Mouse (Mus musculus) heart, postnatal 10 days (tissue): Measurements from ENCODE around the gene Ugt2a3. TPM values are rescaled to one million over a fixed set of nuclear protein-coding genes. Genes with fewer than 3 reads are reported as not detected.
"Not testable (repeated sequence)": the region's sequence is repeated elsewhere in the genome, so short reads cannot be mapped to it uniquely, and the experiment has no call there.

ENCODE experiments used
- DNase-seq, 2 experiments: peaks; one replicate each; pipeline ENCODE4 v3.0.0; 2021
- intact Hi-C: fragments of 180-260 bp; cut with DNase I; formaldehyde crosslinking; loops from one replicate; pipeline ENCODE4 v1.15.1; 2025
- total RNA-seq, 2 experiments: library from RNA; stranded (reverse); gene quantifications; 2 replicates each; pipeline ENCODE4 v1.2.3; 2021

Gene Ugt2a3
- total RNA-seq: not detected

- no peak for DNase-seq
- intact Hi-C loops: no loop called here
These were observed at the start of gene Ugt2a3 for GRCm38 (mm10) chr5:87336961-87337697. Gene Ugt2a3 (minus strand): TSS chr5:87337195.

GRCm38 (mm10) chr5:87380234-87380633, 43.2 kb upstream of the Ugt2a3 start:
- intact Hi-C loops: no loop called here
- no peak for DNase-seq

- no peak for DNase-seq
- intact Hi-C loops: no loop called here
These were observed 42.8 kb upstream of the Ugt2a3 start for GRCm38 (mm10) chr5:87379825-87380224.

GRCm38 (mm10) chr5:87375874-87376383, 38.9 kb upstream of the Ugt2a3 start:
- no peak for DNase-seq
- intact Hi-C loops: no loop called here

GRCm38 (mm10) chr5:87373502-87373863, 36.5 kb upstream of the Ugt2a3 start:
- DNase-seq: no peak
- intact Hi-C loops: no loop called here

- intact Hi-C loops, DNase-seq: not testable (repeated sequence)
These were observed 36.0 kb upstream of the Ugt2a3 start for GRCm38 (mm10) chr5:87372788-87373501.

DNA sequence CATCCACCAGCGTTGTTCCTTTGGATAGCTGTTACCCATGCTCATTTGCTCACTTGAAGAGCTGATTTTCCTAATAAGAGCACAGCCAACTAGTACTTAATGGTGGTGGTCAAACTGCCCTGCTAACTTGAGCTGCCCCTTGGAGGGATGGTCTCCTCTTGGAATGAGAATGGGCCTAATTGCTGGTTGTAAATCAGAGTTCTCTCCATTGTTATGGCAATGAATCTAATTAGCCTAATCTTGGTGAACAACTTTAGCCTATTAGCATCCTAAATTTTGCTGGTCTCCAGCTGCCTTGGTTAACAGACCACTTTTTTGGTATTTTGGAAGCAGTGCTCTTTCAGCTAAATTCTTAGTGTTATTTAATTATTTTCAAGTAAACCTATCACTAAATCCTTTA, 13.4 kb upstream of the Ugt2a3 start:
- no peak for DNase-seq
- intact Hi-C loops: no loop called here

GRCm38 (mm10) chr5:87349150-87349549, 12.2 kb upstream of the Ugt2a3 start:
- DNase-seq, intact Hi-C loops: not testable (repeated sequence)

DNA sequence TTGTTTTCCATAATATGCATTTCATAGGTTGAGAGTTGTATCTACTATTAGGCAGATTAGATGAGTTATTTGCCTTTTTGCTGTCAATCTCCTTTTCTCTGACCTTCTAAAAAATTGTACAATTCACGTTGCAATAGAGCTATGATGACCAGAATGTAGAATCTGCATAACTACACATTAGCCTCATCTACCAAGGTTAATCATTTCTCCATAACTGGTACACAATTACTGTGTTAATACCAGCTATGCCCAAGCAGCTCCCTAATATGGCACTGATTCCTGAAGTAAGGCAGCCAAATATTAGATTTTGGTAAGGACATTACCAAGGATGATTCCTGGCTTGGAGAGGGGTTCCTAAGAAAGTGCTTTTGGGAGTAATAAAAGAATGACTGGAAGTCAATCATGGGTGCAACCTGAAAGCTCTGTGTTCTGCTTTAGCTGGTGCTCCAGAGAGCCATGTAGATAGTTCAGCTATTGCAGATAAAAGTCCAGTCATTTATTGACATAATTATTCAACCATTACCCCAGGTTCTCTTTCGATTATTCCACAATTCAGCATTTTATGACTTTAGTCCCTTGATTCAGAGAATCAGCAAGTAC, 10.6 kb upstream of the Ugt2a3 start:
- intact Hi-C loops, DNase-seq: not testable (repeated sequence)

- DNase-seq: no peak
These were observed 3.5 kb upstream of the Ugt2a3 start for GRCm38 (mm10) chr5:87340461-87340860.

GRCm38 (mm10) chr5:87335199-87335598, 1.8 kb downstream of the Ugt2a3 start:
- no peak for DNase-seq
- intact Hi-C loops: no loop called here

More at GRCm38 (mm10) chr5:87340461-87340860, 3.5 kb upstream of the Ugt2a3 start:
- intact Hi-C loops: no loop called here

- DNase-seq: no peak
- intact Hi-C loops: no loop called here
These were observed 3.4 kb downstream of the Ugt2a3 start for GRCm38 (mm10) chr5:87333584-87333983.

DNA sequence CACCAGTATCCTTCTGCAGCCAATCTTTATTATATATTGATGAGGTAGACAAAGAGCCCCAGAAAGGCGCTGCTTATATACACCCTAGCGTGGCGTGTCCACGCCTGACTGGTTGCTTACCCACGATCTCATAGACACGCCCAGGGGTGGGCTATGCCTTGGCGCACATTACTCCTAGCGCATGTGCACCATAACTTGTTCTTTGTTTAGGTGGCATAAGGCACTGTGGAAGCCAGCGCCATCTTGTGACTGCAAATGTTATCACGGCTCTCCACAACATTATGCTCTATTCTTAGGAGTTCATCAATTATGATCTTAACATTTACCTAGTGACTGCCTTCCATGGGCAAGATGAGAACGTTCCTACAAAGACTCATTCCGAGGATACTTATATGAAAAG, 25.6 kb downstream of the Ugt2a3 start:
- intact Hi-C loops: no loop called here
- no peak for DNase-seq

DNA sequence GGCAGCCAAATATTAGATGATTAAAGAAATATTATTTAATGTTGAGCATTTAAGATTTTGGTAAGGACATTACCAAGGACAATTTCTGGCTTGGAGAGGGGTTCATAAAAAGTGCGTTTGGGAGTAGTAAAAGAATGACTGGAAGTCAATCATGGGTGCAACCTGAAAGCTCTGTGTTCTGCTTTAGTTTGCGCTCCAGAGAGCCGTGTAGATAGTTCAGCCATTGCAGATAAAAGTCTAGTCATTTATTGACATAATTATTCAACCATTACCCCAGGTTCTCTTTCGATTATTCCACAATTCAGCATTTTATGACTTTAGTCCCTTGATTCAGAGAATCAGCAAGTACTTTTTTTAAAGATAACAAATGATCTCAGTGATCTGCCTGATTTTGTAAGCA, 50.8 kb downstream of the Ugt2a3 start:
- intact Hi-C loops, DNase-seq: not testable (repeated sequence)

DNA sequence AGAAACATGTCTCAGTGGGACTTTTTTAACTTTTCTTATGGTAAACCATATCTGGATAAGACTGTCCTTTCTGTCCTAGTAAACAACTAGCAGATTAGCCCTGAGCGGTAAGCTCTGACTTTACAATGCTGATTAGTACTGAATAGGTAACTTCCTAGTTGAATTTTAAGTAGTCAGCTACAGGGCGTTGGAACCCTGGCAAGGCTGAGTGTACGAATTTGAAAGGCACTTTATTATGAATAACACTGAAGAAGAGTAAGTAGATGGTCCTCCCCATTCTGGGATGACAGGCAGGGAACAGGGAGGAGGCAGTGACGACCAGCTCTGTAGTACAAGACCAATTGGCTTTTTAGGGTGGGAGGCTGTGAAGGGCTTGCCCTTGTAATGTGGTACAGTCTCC, 61.0 kb downstream of the Ugt2a3 start:
- DNase-seq, intact Hi-C loops: not testable (repeated sequence)

DNA sequence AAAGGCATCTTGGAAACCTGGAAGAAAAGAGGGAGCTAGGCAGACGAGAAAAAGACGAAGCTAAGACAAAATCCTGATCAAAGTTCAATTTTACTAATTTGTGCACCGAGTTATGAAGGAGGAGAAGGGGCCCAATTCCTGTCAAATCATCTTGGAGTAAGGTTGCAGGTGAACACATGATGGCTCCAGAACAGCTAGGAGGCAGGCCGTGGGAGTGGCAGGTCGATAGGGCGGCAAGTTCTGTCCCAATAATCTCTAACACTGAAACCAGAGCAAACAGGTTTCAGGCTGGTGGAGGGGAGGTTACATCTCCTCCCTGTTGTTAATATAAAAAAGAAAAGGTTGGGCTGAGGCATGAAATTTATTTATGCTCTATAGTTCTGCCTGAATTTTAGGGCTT, 61.4 kb downstream of the Ugt2a3 start:
- intact Hi-C loops: no loop called here
- no peak for DNase-seq

Other genes starting within 250 kb of the Ugt2a3 start
- not detected for gene Ugt2b36, start 244.6 kb downstream of the Ugt2a3 start, total RNA-seq
- not detected for gene Ugt2b5, start 196.9 kb downstream of the Ugt2a3 start, total RNA-seq
- not detected for gene Ugt2b37, start 82.4 kb downstream of the Ugt2a3 start, total RNA-seq
- gene Ugt2b38, start 87.0 kb upstream of the Ugt2a3 start, total RNA-seq: not detected
- gene Ugt2a2, start 145.1 kb upstream of the Ugt2a3 start, total RNA-seq: not detected
- gene Gm43638, start 149.6 kb upstream of the Ugt2a3 start, total RNA-seq: not detected
- gene Ugt2a1, start 153.7 kb upstream of the Ugt2a3 start, total RNA-seq: not detected
- not detected for gene Sult1b1, start 201.0 kb upstream of the Ugt2a3 start, total RNA-seq
- gene Sult1d1, start 231.8 kb upstream of the Ugt2a3 start, total RNA-seq: not detected